Mouse (Mus musculus) cerebellum, adult 2 months (tissue): Measurements from ENCODE around the gene P4ha2. TPM values are rescaled to one million over a fixed set of nuclear protein-coding genes. Genes with fewer than 3 reads are reported as not detected.

Experiments used
- DNase-seq, 2 experiments: peaks; one replicate each; pipeline ENCODE4 v3.0.0; 2021
- H3K27ac ChIP-seq: fragments of 200-500 bp; 2 replicates; pipeline ENCODE4 v1.5.1; 2012; ENCODE audit warnings: low read length, control low read depth, inconsistent platforms; ENCODE audit not compliant: insufficient read depth
- H3K27me3 ChIP-seq: fragments of 200-500 bp; 2 replicates; pipeline ENCODE4 v1.6.1; 2012; ENCODE audit warnings: inconsistent platforms, mild to moderate bottlenecking, low read length, moderate library complexity; ENCODE audit not compliant: control insufficient read depth, insufficient read depth
- H3K4me1 ChIP-seq: fragments of 200-500 bp; 2 replicates; pipeline ENCODE4 v1.6.1; 2011; ENCODE audit warnings: low read length; ENCODE audit not compliant: control insufficient read depth, insufficient read depth
- H3K4me3 ChIP-seq: fragments of 200-500 bp; replicated peaks from 2 replicates; pipeline ENCODE3; 2011; ENCODE audit warnings: mild to moderate bottlenecking, low read depth, low read length, control low read depth; ENCODE audit not compliant: insufficient read depth
- CTCF ChIP-seq: fragments of 200-500 bp; IDR thresholded peaks from 2 replicates; pipeline ENCODE4 v1.5.1; 2011; ENCODE audit warnings: low read depth, mild to moderate bottlenecking, control low read depth, low read length, moderate library complexity, borderline replicate concordance; ENCODE audit not compliant: insufficient read depth
- POLR2A ChIP-seq: fragments of 200-500 bp; IDR thresholded peaks from 2 replicates; pipeline ENCODE4 v1.6.1; 2011; ENCODE audit warnings: low read length, control low read depth, borderline replicate concordance; ENCODE audit not compliant: insufficient read depth
- WGBS: fragments of 180-500 bp; shearing (Covaris S2); methylation state at CpG from one replicate; pipeline ENCODE4 v1.1.7; 2018; 5-methylcytosine and 5-hydroxymethylcytosine counted together
- polyA plus RNA-seq: library from polyadenylated mRNA; depleted of rRNA; stranded (reverse); fragments of >200 nt; gene quantifications from 2 replicates; pipeline ENCODE4 v1.2.3, GENCODE M21; 2012

P4ha2 gene
- polyA plus RNA-seq, 1 experiment, result 13.6 TPM

- no peak overlapping the region for H3K4me3 ChIP-seq
- TF ChIP-seq POLR2A, result no peak
- no peak for TF ChIP-seq CTCF
- H3K27me3 ChIP-seq, result no peaks in the 10 kb centered on the region
- 42% methylated on average over 5 of the region's 5 CpGs for WGBS
- H3K27ac ChIP-seq, result no peak overlapping the region
- peak; percentile 40 to 67 for DNase-seq
- H3K4me1 ChIP-seq, result peaks cover 20% of the 10 kb centered on the region
Observed at GRCm38 (mm10) chr11:54071726-54072445, 28.0 kb upstream of the P4ha2 start.

GRCm38 (mm10) chr11:54073291-54073690 is 26.6 kb upstream of the P4ha2 start:
- Histone ChIP-seq H3K4me3 (no peak overlapping the region), H3K27ac (no peak overlapping the region), H3K27me3 (no peaks in the 10 kb centered on the region), H3K4me1 (peaks cover 20% of the 10 kb centered on the region)
- TF ChIP-seq POLR2A (no peak), CTCF (no peak)
- no peak for DNase-seq
- WGBS, result 84% methylated on average over 4 of the region's 4 CpGs

GRCm38 (mm10) chr11:54075353-54075752 is 24.5 kb upstream of the P4ha2 start:
- Histone ChIP-seq H3K4me3 (no peak overlapping the region), H3K4me1 (peaks cover 20% of the 10 kb centered on the region), H3K27ac (no peak overlapping the region), H3K27me3 (no peaks in the 10 kb centered on the region)
- 50% methylated on average over 6 of the region's 6 CpGs for WGBS
- TF ChIP-seq POLR2A (no peak), CTCF (no peak)
- DNase-seq, result peak in 1 of 2 experiments; percentile 7

GRCm38 (mm10) chr11:54076101-54076500 is 23.8 kb upstream of the P4ha2 start:
- peak in 1 of 2 experiments; percentile 7 for DNase-seq
- 92% methylated on average over 1 of the region's 1 CpGs for WGBS
- Histone ChIP-seq H3K4me3 (no peak overlapping the region), H3K27me3 (no peaks in the 10 kb centered on the region), H3K27ac (no peak overlapping the region), H3K4me1 (peaks cover 18% of the 10 kb centered on the region)
- TF ChIP-seq POLR2A, result no peak
- TF ChIP-seq CTCF, result no peak

- 69% methylated on average over 7 of the region's 7 CpGs for WGBS
- TF ChIP-seq POLR2A, result no peak
- TF ChIP-seq CTCF, result no peak
- no peak overlapping the region for H3K27ac ChIP-seq
- DNase-seq, result no peak
- H3K4me1 ChIP-seq, result peaks cover under 1% of the 10 kb centered on the region; the same call in 1 of the 2 replicates
- no peak overlapping the region for H3K4me3 ChIP-seq
- H3K27me3 ChIP-seq, result no peaks in the 10 kb centered on the region
Observed at GRCm38 (mm10) chr11:54080435-54080834, 19.5 kb upstream of the P4ha2 start.

- 93% methylated on average over 5 of the region's 5 CpGs for WGBS
Observed at GRCm38 (mm10) chr11:54082725-54083124, 17.2 kb upstream of the P4ha2 start.

GRCm38 (mm10) chr11:54084976-54085375 is 14.9 kb upstream of the P4ha2 start:
- no peak for DNase-seq
- 87% methylated on average over 1 of the region's 1 CpGs for WGBS
- no peaks in the 10 kb centered on the region for H3K27me3 ChIP-seq
- H3K4me1 ChIP-seq, result no peaks in the 10 kb centered on the region
- no peak overlapping the region for H3K27ac ChIP-seq
- TF ChIP-seq CTCF (no peak), POLR2A (no peak)
- H3K4me3 ChIP-seq, result no peak overlapping the region

More at GRCm38 (mm10) chr11:54082725-54083124, 17.2 kb upstream of the P4ha2 start:
- no peaks in the 10 kb centered on the region for H3K27me3 ChIP-seq
- no peak overlapping the region for H3K4me3 ChIP-seq
- no peak for DNase-seq
- no peak for TF ChIP-seq CTCF
- no peak for TF ChIP-seq POLR2A
- no peak overlapping the region for H3K27ac ChIP-seq
- H3K4me1 ChIP-seq, result no peaks in the 10 kb centered on the region

GRCm38 (mm10) chr11:54085816-54086215 is 14.1 kb upstream of the P4ha2 start:
- TF ChIP-seq POLR2A, result no peak
- TF ChIP-seq CTCF, result no peak
- WGBS, result 70% methylated on average over 5 of the region's 5 CpGs

More at GRCm38 (mm10) chr11:54085816-54086215, 14.1 kb upstream of the P4ha2 start:
- no peaks in the 10 kb centered on the region for H3K27me3 ChIP-seq
- no peaks in the 10 kb centered on the region for H3K4me1 ChIP-seq
- no peak for DNase-seq
- no peak overlapping the region for H3K27ac ChIP-seq
- H3K4me3 ChIP-seq, result no peak overlapping the region
